Mouse (Mus musculus) C2C12 (cell line): ENCODE measurements at regions not wholly inside any gene's neighbourhood (a gene's known extent, or its start where the extent isn't known, plus 50 kb on each side); places are given as distances from the start of the nearest gene placed in this dataset.

ENCODE experiments used
- CTCF ChIP-seq: IDR thresholded peaks from one replicate; pipeline ENCODE4 v1.5.1; 2011; ENCODE audit not compliant: control insufficient read depth, insufficient read depth, insufficient read length
- FOSL1 ChIP-seq: IDR thresholded peaks from one replicate; pipeline ENCODE4 v1.8.0; 2011; ENCODE audit warnings: mild to moderate bottlenecking, low read length; ENCODE audit not compliant: poor library complexity, insufficient read depth, severe bottlenecking

DNA sequence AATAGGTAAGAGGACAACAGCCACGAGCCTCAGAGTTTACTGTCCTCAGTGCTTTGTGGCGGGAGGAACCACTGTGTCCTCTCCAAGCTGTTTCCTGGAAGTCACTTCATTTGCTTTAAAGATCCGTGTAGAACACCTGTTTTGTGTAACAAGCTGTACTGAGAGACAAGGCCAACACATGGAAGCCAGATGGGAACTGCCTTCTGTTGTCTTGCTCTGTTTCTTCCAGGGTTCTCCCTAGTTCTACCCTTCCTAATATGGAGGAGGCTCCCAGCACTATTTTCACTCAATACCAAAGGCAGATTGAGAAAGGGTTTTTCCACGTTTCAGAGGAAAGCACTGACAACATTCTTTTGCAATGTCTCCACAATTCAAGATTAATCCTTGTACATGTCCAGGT, 247.3 kb upstream of the Klf4 start:
- no peak for TF ChIP-seq FOSL1
- TF ChIP-seq CTCF: no peak
